Mouse (Mus musculus) layer of hippocampus, postnatal 25 days (tissue): ENCODE data around the gene Nenf. TPM values are rescaled to one million over a fixed set of nuclear protein-coding genes. Genes with fewer than 3 reads are reported as not detected.

Source experiments
- total RNA-seq, 2 experiments: library from RNA; stranded (reverse); gene quantifications; 2 replicates each; pipeline ENCODE4 v1.2.3; 2021

The Nenf gene
- total RNA-seq, 2 experiments from 2014 or later = 64.0 to 69.1 TPM

Other genes starting within 250 kb of the Nenf start
- gene Batf3, start 220.3 kb downstream of the Nenf start, total RNA-seq = 1 to 10 TPM in 1 of 2 experiments, under 1 TPM in 1; 0.96 to 1.1 TPM
- not detected for gene Fam71a, start 153.4 kb downstream of the Nenf start, total RNA-seq
- gene Atf3, start 100.2 kb downstream of the Nenf start, total RNA-seq = 1 to 10 TPM; 1.1 to 2.1 TPM
- gene Tmem206, start 7.7 kb upstream of the Nenf start, total RNA-seq = 1 to 10 TPM; 8.7 to 9.6 TPM
- 10 to 100 TPM; 69.3 to 70.9 TPM for gene Ppp2r5a, start 85.1 kb upstream of the Nenf start, total RNA-seq